Mouse (Mus musculus): ENCODE measurements around the gene Smcr8. TPM values are rescaled to one million over a fixed set of nuclear protein-coding genes. Genes with fewer than 3 reads are reported as not detected.

Smcr8 gene
- polyA plus RNA-seq (2012; rRNA removed) = 10.7 and 12.3 TPM in 2 replicates

- peak; percentile 87 to 88 for DNase-seq (ENCODE audit: extremely low spot score in 1 of 2, low spot score in 1 of 2)
Measured at GRCm38 (mm10) chr11:60776829-60777740, at the start of gene Smcr8, which contains the start of gene Top3a. Smcr8 (plus strand) TSS chr11:60777524. Top3a (minus strand) TSS chr11:60777365.

GRCm38 (mm10) chr11:60728260-60728761, 49.0 kb upstream of the Smcr8 start, which contains the start of gene Mief2:
Mief2 (plus strand) TSS chr11:60728398.
- peak; percentile 90 to 96 for DNase-seq (ENCODE audit: extremely low spot score in 1 of 2, low spot score in 1 of 2)

GRCm38 (mm10) chr11:60729217-60729641, 48.1 kb upstream of the Smcr8 start:
- DNase-seq (ENCODE audit: extremely low spot score in 1 of 2, low spot score in 1 of 2) = no peak

GRCm38 (mm10) chr11:60730169-60730568, 47.2 kb upstream of the Smcr8 start:
- DNase-seq (ENCODE audit: extremely low spot score in 1 of 2, low spot score in 1 of 2) = no peak

- DNase-seq (ENCODE audit: extremely low spot score in 1 of 2, low spot score in 1 of 2) = no peak
Measured at GRCm38 (mm10) chr11:60731251-60731650, 46.1 kb upstream of the Smcr8 start.

- DNase-seq (ENCODE audit: extremely low spot score in 1 of 2, low spot score in 1 of 2) = no peak
Measured at GRCm38 (mm10) chr11:60734206-60734605, 43.1 kb upstream of the Smcr8 start.

GRCm38 (mm10) chr11:60735191-60735590, 42.1 kb upstream of the Smcr8 start:
- no peak for DNase-seq (ENCODE audit: extremely low spot score in 1 of 2, low spot score in 1 of 2)

- DNase-seq (ENCODE audit: extremely low spot score in 1 of 2, low spot score in 1 of 2) = no peak
Measured at GRCm38 (mm10) chr11:60736491-60736890, 40.8 kb upstream of the Smcr8 start.

- DNase-seq (ENCODE audit: extremely low spot score in 1 of 2, low spot score in 1 of 2) = no peak
Measured at GRCm38 (mm10) chr11:60737450-60737849, 39.9 kb upstream of the Smcr8 start.

- DNase-seq (ENCODE audit: extremely low spot score in 1 of 2, low spot score in 1 of 2) = no peak
Measured at GRCm38 (mm10) chr11:60740321-60740720, 37.0 kb upstream of the Smcr8 start.

- peak in 1 of 2 experiments; percentile 27 for DNase-seq (ENCODE audit: extremely low spot score in 1 of 2, low spot score in 1 of 2)
Measured at GRCm38 (mm10) chr11:60755570-60755969, 21.8 kb upstream of the Smcr8 start.

- no peak for DNase-seq (ENCODE audit: extremely low spot score in 1 of 2, low spot score in 1 of 2)
Measured at GRCm38 (mm10) chr11:60761681-60762080, 15.6 kb upstream of the Smcr8 start.

- DNase-seq (ENCODE audit: extremely low spot score in 1 of 2, low spot score in 1 of 2) = no peak
Measured at GRCm38 (mm10) chr11:60766969-60767368, 10.4 kb upstream of the Smcr8 start.

- no peak for DNase-seq (ENCODE audit: extremely low spot score in 1 of 2, low spot score in 1 of 2)
Measured at GRCm38 (mm10) chr11:60769322-60769721, 8.0 kb upstream of the Smcr8 start.

- no peak for DNase-seq (ENCODE audit: extremely low spot score in 1 of 2, low spot score in 1 of 2)
Measured at GRCm38 (mm10) chr11:60770776-60771175, 6.5 kb upstream of the Smcr8 start.

GRCm38 (mm10) chr11:60772161-60772560, 5.2 kb upstream of the Smcr8 start:
- no peak for DNase-seq (ENCODE audit: extremely low spot score in 1 of 2, low spot score in 1 of 2)

- DNase-seq (ENCODE audit: extremely low spot score in 1 of 2, low spot score in 1 of 2) = no peak
Measured at GRCm38 (mm10) chr11:60774158-60774689, 3.1 kb upstream of the Smcr8 start.

GRCm38 (mm10) chr11:60774841-60775240, 2.5 kb upstream of the Smcr8 start:
- DNase-seq (ENCODE audit: extremely low spot score in 1 of 2, low spot score in 1 of 2) = no peak

GRCm38 (mm10) chr11:60775578-60775977, 1.7 kb upstream of the Smcr8 start:
- DNase-seq (ENCODE audit: extremely low spot score in 1 of 2, low spot score in 1 of 2) = no peak

GRCm38 (mm10) chr11:60776107-60776828, 1.1 kb upstream of the Smcr8 start:
- no peak for DNase-seq (ENCODE audit: extremely low spot score in 1 of 2, low spot score in 1 of 2)
